Mouse (Mus musculus) frontal cortex, postnatal 10 days (tissue): ENCODE data around the gene Coa6.

ENCODE experiments used
- DNase-seq, 2 experiments: peaks; one replicate each; pipeline ENCODE4 v3.0.0; 2022; ENCODE audit warnings: low spot score in 2 of 2, mixed read lengths in 1 of 2

Coa6 gene

DNA sequence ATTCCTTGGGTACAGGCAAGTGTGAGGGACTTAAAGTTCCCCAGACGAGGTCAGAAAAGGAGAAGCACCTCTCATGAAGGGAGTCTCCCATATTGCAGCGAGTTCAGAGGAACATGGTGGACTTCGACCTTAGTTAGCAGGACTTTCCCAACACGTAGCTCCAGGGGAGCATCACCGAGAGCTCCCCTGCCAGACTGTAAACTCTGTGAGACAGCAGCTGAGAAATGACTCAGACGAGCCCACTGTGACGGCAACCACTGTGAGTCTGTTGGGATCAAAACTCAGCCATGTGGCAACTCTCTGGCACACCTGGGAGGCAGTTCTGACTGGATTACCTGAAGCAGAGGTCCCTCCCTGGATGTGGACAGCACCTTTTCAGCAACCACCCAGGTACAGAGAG is 41.8 kb downstream of the Coa6 start:
- DNase-seq: no peak

DNA sequence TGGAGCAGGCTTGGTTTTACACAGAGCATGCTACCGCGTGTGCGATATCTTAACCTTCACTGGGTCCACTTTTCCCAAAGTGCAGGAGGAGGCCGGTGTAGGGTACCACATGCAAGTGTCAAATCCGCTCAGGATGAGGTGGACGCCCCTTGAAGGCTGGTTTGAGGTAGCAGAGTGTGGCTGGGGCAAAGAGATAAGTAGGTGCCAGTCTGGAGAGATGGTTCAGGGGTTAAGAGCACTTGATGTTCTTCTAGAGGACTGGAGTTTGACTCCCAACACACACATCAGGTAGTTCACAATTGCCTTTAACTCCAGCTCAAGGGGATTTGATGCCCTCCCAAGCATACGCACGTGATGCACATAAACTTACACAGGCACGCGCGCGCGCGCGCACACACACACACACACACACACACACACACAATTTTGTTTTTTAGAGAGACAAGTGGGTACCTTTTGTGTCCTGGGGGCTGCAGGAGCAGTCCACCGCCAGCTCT is 51.5 kb downstream of the Coa6 start:
- no peak for DNase-seq

DNA sequence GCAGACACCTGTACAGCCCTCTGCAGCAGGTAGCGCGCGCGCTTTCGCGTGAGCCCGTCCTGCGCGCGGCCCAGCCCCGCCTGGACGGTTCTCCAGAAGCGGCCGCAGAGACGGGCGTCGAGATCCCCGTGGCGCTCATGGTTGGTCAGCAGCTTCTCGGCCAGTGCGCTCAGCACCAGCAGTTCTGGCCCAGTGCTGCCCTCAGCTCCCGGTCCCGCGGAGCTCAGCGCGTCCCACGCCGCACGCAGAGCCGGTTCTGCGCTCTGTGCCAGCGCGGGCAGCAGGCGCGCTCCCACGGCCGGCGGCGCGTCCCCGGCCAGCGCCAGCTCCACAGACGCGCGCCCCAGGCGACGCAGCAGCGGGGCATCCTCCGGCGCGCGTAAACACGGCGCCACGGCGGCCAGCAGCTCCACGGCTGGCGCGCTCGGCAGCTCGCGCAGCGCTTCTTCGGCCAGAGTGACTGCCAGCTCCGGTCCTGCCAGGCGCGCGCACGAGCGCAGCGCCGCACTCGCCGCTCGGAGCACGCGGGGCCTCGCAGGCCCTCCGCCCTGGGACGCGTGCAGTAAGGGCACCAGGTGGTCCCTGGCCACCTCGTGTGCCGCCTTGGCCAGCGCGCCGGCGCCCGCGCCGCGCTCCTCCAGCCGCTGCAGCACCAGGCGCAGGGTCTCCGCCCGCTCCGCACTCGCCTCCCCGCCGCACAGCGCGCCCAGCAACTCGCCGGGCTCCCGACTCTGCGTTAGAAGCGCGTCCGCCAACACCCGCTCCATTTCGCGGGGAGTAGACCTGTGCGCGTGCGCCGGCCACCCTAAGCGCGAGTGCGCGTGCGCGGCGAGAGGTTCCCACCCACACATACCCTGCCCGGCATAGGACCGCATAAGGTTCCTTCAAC is 52.2 kb downstream of the Coa6 start, which contains the start of gene Tarbp1:
Tarbp1 (minus strand) TSS at position 767 of the 889 bp plus-strand sequence.
- peak; percentile 83 to 88 for DNase-seq
